Mouse (Mus musculus): ENCODE measurements around the gene Nlrc4.

GRCm38 (mm10) chr17:74501085-74501484 lies 42.1 kb upstream of the Nlrc4 start:
- no peak for TF ChIP-seq POLR2A (IDR thresholded peaks at IDR 0.05; ENCODE audit: low read depth, low read length)
- TF ChIP-seq CTCF (IDR thresholded peaks at IDR 0.05; ENCODE audit: extremely low read depth, insufficient read depth, insufficient read length, insufficient replicate concordance), result no peak
